Mouse (Mus musculus) natural killer cell, adult 2 months (primary cell): ENCODE measurements around the gene Gramd2.

ENCODE experiments used
- DNase-seq, 2 experiments: peaks; one replicate each; pipeline ENCODE4 v3.0.0; 2022; ENCODE audit warnings: low spot score in 2 of 2

Gene Gramd2

DNA sequence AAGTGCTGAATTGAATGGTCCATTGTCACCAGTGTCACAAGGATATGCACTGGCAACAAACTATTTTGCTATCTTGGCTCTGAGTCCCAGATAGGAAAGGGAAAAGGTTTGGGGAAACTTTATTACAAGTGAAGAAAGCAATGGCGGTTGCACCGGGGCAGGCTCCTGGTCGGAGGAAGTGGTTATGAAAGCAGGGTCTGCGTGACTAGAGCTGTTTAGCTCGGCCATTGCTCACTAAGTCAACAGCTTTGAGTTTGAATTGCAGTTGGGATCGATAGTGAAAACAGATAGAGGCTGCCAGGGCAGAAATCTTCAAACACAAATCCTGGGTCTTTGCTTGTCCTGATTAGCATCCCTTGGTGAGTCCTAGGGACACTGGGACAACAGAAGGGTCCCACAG, 12.0 kb upstream of the Gramd2 start:
- DNase-seq = no peak

DNA sequence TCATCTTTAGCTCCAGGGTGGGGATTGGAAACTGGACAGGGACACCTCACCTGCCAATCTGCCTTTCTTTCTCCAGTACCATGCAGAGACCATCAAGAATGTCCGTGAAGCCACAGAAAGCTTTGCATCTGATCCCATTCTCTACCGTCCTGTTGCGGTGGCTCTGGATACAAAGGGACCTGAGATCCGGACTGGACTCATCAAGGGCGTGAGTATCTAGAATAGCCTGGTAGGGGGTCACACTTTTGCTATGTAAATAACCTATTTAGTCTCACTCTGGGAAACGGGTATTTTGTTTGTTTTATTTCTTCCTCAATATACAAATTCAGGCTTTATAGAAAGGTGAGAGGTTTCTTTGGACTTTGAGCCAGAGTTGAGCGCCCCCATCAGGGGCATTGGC, 11.5 kb upstream of the Gramd2 start:
- no peak for DNase-seq

DNA sequence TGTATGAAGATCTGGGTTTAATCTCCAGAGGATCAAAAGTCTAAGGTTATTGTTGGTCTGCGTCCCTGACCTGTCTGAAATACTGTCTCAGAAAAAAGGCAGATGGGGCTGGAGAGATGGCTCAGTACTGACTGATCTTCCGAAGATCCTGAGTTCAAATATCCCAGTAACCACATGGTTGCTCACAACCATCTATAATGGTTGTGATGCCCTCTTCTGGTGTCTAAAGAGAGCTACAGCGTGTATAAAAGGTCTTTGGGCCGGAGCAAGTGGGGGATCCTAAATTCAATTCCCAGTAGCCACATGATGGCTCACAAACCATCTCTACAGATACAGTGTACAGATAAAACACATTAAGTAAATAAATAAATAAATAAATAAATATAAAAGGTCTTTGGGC, 10.8 kb upstream of the Gramd2 start:
- no peak for DNase-seq

DNA sequence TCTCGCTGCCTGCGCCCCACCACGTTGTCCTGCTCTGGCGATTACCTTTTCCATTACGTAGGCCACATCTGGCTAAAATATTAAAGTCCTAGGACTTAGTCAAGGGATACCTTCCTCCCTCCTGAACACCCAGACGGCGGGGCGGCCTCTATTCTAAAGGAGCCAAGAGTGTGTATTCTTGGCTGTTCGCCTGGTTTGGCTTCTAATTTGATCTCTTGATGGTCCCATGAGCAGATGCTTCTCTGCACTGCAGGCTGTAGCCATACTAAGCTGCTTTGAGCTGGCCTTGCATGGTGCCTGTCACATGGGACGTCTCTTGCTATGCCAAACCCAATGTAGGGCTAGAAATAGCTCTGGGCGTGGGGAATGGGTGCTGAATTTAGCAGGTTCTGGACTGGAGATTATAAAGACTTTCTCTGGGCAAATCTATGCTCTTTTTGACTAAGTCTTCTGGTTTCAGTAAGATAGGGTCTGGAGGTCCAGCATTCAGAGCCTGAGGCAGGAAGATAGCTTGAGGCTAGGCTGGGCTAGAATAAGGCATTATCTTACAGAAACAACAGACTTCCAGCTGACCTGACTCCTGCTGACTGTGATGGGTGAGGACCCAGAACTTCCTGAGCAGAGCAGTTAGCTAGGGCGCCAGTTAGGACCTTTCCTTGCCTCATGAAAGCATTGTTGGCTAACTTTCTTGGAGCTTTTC, 7.6 kb upstream of the Gramd2 start:
- DNase-seq = no peak

- no peak for DNase-seq
Observed at GRCm38 (mm10) chr9:59673427-59673826, 6.5 kb upstream of the Gramd2 start.

DNA sequence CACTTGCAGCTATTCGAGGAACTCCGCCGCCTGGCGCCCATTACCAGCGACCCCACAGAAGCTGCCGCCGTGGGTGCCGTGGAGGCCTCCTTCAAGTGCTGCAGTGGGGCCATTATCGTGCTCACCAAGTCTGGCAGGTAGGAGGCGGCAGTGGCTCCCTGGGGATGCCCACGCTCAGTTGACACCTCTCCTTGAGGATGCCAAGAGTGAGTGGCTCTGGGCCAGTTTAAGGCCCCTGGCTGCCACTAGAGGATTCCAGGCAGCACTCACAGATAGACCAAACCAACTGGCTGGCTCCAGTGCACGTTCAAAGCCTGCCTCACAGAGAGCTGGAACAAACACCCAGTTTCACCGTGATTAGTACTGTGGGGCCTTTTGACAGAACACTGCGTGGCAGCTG, 4.3 kb upstream of the Gramd2 start:
- no peak for DNase-seq

DNA sequence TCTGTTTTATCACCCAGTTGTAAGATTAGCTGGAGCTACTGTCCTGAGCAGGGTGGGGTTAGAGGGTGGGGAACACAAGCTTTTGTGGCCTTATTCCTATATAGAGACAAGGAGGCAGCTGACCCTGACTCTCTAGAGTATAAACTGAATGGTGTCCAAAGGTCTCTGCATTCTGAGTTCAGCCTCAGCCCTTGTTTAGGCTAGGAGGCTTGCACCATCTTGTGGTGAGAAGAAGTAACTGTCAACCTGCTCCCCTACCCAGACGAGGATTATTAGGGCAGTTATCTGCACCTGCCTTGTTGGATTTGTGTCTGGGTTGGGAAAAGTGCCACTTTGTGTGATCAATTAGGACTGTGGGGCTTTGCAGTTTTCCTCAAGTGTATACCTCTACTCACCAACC, 1.6 kb upstream of the Gramd2 start:
- DNase-seq = peak; percentile 27 to 31

GRCm38 (mm10) chr9:59680534-59680875, 561 bp downstream of the Gramd2 start:
- no peak for DNase-seq

GRCm38 (mm10) chr9:59684020-59684419, 4.1 kb downstream of the Gramd2 start:
- no peak for DNase-seq

DNA sequence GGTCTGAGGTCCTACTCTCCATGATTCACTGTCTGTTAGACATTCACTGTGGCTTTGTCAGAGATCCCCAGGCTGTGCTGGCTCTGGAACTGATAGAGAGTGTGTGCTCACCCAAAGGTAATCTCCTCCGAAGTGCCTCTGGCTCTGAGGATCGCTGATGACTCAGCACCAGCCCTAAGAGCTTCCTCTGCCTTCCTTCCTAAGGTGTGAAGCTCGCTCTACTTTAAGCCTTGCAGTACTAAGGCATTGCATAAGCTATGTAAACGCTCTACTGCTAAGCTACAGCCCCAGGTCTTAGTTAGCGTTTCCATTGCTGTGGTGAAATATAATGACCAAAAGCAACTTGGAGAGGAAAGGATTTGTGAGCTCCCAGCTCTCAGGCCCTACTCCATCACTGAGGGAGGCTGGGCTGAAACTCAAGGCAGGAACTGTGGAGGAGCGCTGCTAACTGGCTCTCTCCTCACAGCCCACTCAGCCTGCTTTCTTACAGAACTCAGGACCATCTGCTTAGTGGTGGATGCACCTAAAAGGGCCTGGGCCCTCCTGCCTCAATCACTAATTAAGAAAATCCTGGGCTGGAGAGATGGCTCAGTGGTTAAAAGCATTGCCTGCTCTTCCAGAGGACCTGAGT, 7.6 kb downstream of the Gramd2 start:
- DNase-seq = no peak

- no peak for DNase-seq
Observed at GRCm38 (mm10) chr9:59691635-59692094, 11.7 kb downstream of the Gramd2 start.

- no peak for DNase-seq
Observed at GRCm38 (mm10) chr9:59692145-59692544, 12.2 kb downstream of the Gramd2 start.

DNA sequence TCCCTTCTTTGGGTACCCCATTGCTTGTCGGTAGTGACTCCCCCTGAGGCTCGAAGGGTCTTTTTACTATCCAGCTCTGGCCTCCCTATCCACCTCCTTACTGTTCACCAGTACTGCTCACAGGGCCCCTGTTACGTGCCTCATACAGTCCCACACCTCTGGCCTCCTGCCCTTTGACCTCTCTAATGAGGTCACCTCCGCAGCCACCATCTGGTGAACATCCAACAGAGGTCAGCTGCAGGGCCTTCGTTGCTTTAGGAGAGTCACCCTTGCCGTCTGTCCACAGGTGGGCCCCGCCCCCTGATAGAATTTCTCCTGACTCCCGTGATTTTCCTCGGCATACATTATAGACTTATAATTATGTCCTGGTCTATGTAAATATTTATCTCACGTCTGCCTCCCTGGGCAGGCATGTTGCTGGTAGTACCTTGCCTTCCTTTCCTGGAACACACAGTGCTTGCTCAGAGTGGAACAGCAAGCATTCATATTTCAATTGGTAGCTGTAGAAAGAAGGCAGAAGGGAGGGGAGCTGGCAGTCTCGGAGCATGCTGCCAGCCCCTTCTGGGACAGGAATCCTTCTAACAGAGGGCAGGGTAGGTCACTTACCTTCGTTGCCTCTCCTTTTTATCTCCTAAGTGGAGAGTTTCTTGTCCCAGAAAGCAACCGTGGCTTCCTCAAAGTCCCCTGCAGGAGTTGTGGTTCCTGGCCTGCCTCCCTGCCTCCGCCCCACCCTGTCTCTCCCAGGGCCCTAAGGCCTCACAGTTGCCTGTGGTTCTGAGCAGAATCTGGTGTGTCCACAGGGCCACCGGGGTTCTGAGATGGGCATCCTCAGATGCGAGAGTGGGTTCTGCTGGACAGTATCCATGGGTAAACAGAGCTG, 14.9 kb downstream of the Gramd2 start:
- DNase-seq = no peak

DNA sequence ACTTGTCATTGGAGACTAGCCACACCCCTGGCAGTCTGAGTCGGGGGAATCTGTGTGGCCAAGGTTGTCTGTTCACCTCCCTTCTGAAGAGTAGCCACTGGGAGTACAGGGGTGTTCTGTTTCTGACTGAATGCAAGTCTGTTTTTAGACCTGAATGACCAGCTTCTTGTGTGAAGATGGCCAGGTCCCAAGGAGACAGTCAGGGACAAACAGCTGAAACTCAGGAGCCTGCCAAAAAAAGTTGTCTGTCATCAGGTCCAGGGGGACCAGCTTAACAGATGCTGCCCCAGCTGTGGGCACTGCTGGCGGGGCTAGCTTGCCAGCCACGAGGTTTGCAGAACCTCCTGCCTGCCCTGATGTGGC, 15.5 kb downstream of the Gramd2 start:
- DNase-seq = no peak

GRCm38 (mm10) chr9:59696381-59696780, 16.4 kb downstream of the Gramd2 start:
- DNase-seq = no peak

DNA sequence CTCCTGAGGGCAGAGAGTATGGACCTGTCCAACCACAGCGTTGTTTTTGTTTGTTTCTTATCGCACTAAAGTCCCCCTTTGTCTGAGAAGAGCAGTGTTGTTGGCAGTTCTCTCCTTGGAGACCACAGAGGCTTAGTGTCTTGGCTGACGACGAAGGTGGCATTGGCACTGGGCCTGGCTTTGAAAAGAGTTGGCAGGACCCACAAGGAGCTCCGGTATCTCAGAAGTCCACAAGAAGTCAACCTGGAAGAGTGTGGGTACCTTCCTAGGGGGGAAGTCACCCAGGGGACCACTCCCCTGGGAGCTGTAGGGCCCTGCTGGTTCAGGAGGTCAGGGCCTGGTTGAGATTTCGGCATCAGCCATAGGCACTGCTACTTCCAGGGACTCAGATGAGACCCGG, 21.1 kb downstream of the Gramd2 start:
- no peak for DNase-seq

DNA sequence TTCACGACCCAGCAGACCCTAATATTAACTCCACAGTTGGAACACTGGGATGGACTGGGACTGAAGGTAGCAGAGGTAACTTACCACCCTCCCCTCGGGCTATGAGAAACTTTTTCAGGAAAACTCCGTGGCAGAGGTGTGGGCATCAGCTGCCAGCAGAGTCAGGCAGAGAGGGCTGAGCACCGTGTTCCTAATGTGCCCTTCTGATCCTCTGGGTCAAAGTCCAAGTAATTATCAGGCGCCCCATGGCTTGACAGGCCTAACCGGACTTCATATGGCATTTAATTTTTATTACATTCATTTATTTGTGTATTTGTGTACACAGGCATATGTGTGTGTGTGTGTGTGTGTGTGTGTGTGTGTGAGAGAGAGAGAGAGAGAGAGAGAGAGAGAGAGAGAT, 23.2 kb downstream of the Gramd2 start:
- no peak for DNase-seq

- DNase-seq = no peak
Observed at GRCm38 (mm10) chr9:59706850-59707825, 27.2 kb downstream of the Gramd2 start.

DNA sequence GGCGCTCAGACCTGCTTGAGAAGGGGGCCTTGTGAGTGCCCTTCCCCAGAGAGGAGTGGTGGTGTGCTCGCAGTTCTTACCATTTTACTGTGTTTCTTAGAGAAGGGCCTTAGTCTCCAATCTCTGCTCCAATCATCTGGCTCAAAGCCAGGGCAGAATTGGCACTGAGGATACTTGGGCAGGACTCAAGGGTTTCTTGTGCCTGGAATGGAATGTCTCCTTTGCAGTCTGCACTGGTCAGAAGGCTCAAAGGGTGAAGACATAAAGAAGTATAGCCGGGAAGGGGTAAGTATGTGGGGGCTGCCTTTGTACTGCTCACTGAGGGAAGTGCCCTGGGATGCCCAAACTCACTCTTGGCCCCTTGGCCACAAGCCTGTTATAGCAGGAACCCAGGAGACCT, 29.3 kb downstream of the Gramd2 start:
- no peak for DNase-seq

DNA sequence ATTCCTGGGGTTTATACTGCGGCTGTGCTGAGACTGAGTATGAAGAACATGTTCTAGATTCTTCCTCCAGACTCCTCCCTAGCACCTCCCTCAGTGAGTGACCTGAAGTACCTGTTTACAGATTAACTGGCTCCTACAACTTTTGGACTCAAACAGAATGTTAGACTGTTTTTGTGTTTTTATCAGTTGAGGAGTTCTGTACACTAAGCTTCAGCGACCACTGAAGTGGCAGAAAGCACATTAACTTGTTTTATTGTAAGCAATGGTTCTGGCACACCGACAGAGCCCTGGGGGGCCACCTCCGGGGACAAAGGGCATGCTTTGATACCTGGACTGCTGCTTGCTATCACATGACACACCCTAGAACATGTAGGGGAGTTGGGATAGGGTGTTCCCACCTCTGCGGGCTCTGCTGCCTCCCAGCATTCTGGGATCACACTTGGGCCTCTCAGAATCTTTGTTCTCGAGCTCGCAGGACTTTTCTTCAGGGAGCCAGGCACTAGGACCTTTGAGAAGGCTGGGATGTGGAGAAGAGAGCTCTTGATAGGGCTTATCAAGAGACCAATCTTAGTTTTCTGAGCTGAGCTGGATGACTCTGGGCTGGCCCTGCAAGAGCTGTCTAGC, 36.4 kb downstream of the Gramd2 start:
- no peak for DNase-seq

DNA sequence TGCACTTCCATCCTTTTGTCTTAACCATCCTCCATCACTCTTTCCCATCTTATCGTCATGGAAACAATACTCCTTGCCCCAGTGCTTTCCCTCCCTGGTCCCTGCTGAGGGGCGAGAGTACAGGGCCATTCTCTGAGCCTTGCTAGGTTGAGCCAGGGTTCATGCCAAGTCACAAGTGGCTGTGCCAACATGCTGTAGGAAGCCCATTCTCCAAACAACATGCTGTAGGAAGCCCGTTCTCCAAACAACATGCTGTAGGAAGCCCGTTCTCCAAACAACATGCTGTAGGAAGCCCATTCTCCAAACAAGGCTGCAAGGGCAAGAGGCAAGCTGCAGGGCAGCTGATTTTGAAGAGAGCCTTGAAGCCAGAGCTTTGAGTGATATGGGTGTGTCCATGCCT, 38.3 kb downstream of the Gramd2 start:
- DNase-seq = no peak
